Mouse (Mus musculus): ENCODE measurements around the gene Arl4d.

The Arl4d gene

GRCm38 (mm10) chr11:101664825-101665635 is at the start of gene Arl4d:
Gene Arl4d, plus strand, starts transcription at chr11:101665541.
- WGBS = 4% methylated on average over 34 of the region's 34 CpGs

- 89% methylated on average over 8 of the region's 8 CpGs for WGBS
Measured at GRCm38 (mm10) chr11:101616104-101616503, 49.2 kb upstream of the Arl4d start.

- WGBS = 26% methylated on average over 18 of the region's 18 CpGs
Measured at GRCm38 (mm10) chr11:101616948-101617767, 48.2 kb upstream of the Arl4d start.

- WGBS = 16% methylated on average over 8 of the region's 8 CpGs
Measured at GRCm38 (mm10) chr11:101617849-101618248, 47.5 kb upstream of the Arl4d start.

- WGBS = 69% methylated on average over 3 of the region's 3 CpGs
Measured at GRCm38 (mm10) chr11:101618596-101618995, 46.7 kb upstream of the Arl4d start.

- 83% methylated on average over 11 of the region's 11 CpGs for whole genome bisulfite sequencing
Measured at GRCm38 (mm10) chr11:101620022-101620655, 45.2 kb upstream of the Arl4d start.

- 10% methylated on average over 8 of the region's 8 CpGs for WGBS
Measured at GRCm38 (mm10) chr11:101626649-101626994, 38.7 kb upstream of the Arl4d start.

GRCm38 (mm10) chr11:101626995-101627856 is 38.1 kb upstream of the Arl4d start, which contains the start of gene Rdm1:
Gene Rdm1, plus strand, starts transcription at chr11:101627195.
- WGBS = 1% methylated on average over 34 of the region's 34 CpGs

GRCm38 (mm10) chr11:101627857-101628559 is 37.3 kb upstream of the Arl4d start:
- WGBS = under 1% methylated on average over 33 of the region's 33 CpGs

GRCm38 (mm10) chr11:101628733-101629417 is 36.5 kb upstream of the Arl4d start:
- WGBS = 78% methylated on average over 4 of the region's 5 CpGs

- WGBS = 83% methylated on average over 10 of the region's 10 CpGs
Measured at GRCm38 (mm10) chr11:101635660-101636059, 29.7 kb upstream of the Arl4d start.

- WGBS = 91% methylated on average over 4 of the region's 4 CpGs
Measured at GRCm38 (mm10) chr11:101639761-101640160, 25.6 kb upstream of the Arl4d start.

GRCm38 (mm10) chr11:101640857-101641709 is 24.3 kb upstream of the Arl4d start:
- 4% methylated on average over 53 of the region's 53 CpGs for WGBS

- 2% methylated on average over 16 of the region's 26 CpGs for WGBS
Measured at GRCm38 (mm10) chr11:101641710-101642642, 23.4 kb upstream of the Arl4d start.

GRCm38 (mm10) chr11:101642931-101643330 is 22.4 kb upstream of the Arl4d start:
- 32% methylated on average over 5 of the region's 5 CpGs for WGBS

- 44% methylated on average over 3 of the region's 3 CpGs for WGBS
Measured at GRCm38 (mm10) chr11:101644591-101644990, 20.8 kb upstream of the Arl4d start.

GRCm38 (mm10) chr11:101645043-101645410 is 20.3 kb upstream of the Arl4d start:
- WGBS = under 1% methylated on average over 4 of the region's 4 CpGs
